ENCODE assay signal across 16 mouse cellular contexts in the genomic region with DNA sequence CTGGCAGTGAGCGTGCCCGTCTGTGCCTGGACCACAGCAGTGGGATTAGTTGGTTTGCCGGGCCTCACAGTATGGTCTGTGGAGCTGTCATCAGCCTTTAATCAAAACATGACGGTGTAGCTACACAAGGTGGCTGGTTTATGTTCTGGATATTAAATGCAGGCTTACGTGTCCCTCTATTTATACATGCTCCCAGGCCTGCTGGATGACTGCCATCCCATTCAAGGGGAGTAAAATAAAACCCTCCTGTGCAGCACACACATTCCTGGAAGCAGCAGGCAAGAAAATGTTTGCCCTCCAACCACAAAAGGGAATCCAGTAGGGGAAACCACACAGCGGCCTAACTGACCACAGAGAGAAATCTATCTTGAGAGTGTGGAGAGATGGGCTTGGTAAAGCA. TPM values are rescaled to one million over a fixed set of nuclear protein-coding genes. Genes with fewer than 3 reads are reported as not detected.
DNase-seq lines count a peak whose midpoint lies in the region; ATAC-seq lines count a peak whose summit lies in the region.
"Had no signal": no experiment of that assay in that cellular context is flagged by ENCODE, and none has a peak within 500 bp of the region (broad histone marks: within the 10 kb centered on the region; RNA-seq: fewer than 3 reads in every experiment).

No protein-coding gene starts in this region.

- no peak overlapping the region for H3K4me2 ChIP-seq in limb, embryonic 12.5 days
- H3K4me2 ChIP-seq: forebrain, embryonic 15.5 days; hindbrain, embryonic 12.5 days; liver, embryonic 11.5 days; neural tube, embryonic 13.5 days had no signal

- H3K9me3 ChIP-seq in limb, embryonic 12.5 days, result no peaks in the 10 kb centered on the region
- H3K9me3 ChIP-seq: forebrain, embryonic 15.5 days; hindbrain, embryonic 12.5 days; neural tube, embryonic 13.5 days had no signal

- 0 out of 2 replicates have a peak overlapping the region, but pooled peaks have one; percentile 8 for H3K27ac ChIP-seq in limb, embryonic 12.5 days
- H3K27ac ChIP-seq: forebrain, embryonic 15.5 days; hindbrain, embryonic 12.5 days; neural tube, embryonic 13.5 days had no signal

- intact Hi-C loops in heart, postnatal 25 days (cut with DNase I), result no loop called here

- DNase-seq in heart, adult 18-20 months, result peak; percentile 17 to 36
- no peak for DNase-seq in heart, postnatal 25 days (ENCODE audit: low spot score)
- DNase-seq in Muller cell, postnatal 12 days (ENCODE audit: inconsistent ontology term), result peak; percentile 75
- DNase-seq in forelimb bud, embryonic 11.5 days (ENCODE audit: low read depth, low spot score), result peak; percentile 66
- DNase-seq in frontal cortex, adult 2 months (ENCODE audit: extremely low spot score in 1 of 2, low spot score in 1 of 2), result no peak
- DNase-seq in adrenal gland, adult 8-10 months, result no peak
- no peak for DNase-seq in frontal cortex, postnatal 14 days (ENCODE audit: low spot score in 2 of 2)
- DNase-seq: adrenal gland, postnatal 14 days; lung, postnatal 4 days; thymus, postnatal 4 days had no signal

- ATAC-seq in limb, embryonic 12.5 days (ENCODE audit: insufficient number of reproducible peaks, insufficient read depth, low FRiP score, low TSS enrichment, low read depth), result peak; percentile 88
- ATAC-seq: forebrain, embryonic 15.5 days; midbrain, embryonic 16.5 days had no signal

- peaks cover 10% of the 10 kb centered on the region for H3K4me1 ChIP-seq in limb, embryonic 12.5 days (replicated peaks)
- H3K4me1 ChIP-seq: forebrain, embryonic 15.5 days; hindbrain, embryonic 12.5 days; neural tube, embryonic 13.5 days had no signal

- H3K36me3 ChIP-seq in limb, embryonic 12.5 days, result no peaks in the 10 kb centered on the region
- H3K36me3 ChIP-seq: forebrain, embryonic 15.5 days; hindbrain, embryonic 12.5 days; neural tube, embryonic 13.5 days had no signal

- WGBS in limb, embryonic 12.5 days, result 28% methylated on average over 6 of the region's 6 CpGs

- no peak overlapping the region for H3K4me3 ChIP-seq in limb, embryonic 12.5 days (replicated peaks)
- H3K4me3 ChIP-seq: forebrain, embryonic 15.5 days; hindbrain, embryonic 12.5 days; neural tube, embryonic 13.5 days had no signal

- H3K9ac ChIP-seq in limb, embryonic 12.5 days (replicated peaks), result no peak overlapping the region
- H3K9ac ChIP-seq: forebrain, embryonic 15.5 days; hindbrain, embryonic 12.5 days; neural tube, embryonic 13.5 days had no signal

- no peaks in the 10 kb centered on the region for H3K27me3 ChIP-seq in limb, embryonic 12.5 days
- H3K27me3 ChIP-seq: forebrain, embryonic 15.5 days; hindbrain, embryonic 12.5 days; neural tube, embryonic 13.5 days had no signal

RNA-seq across cellular contexts. Expression of a gene that starts 43.4 kb away (rescaled TPM):
- total RNA-seq in heart, adult 18-20 months (2021), result 1 to 10 TPM; 2.1 to 2.8 TPM
- 1 to 10 TPM; 3.7 to 6.0 TPM for total RNA-seq in heart, postnatal 25 days (2021)
- 1.5 and 1.7 TPM in 2 replicates for polyA plus RNA-seq in limb, embryonic 12.5 days (2016; fragmentation: Nextera tagmentation; extraction: Ambion mirVana)
- polyA plus RNA-seq in frontal cortex, adult 2 months (2012; rRNA removed), result 1.5 and 1.7 TPM in 2 replicates
- total RNA-seq in adrenal gland, adult 8-10 months (2022), result under 1 TPM; 0.12 to 0.91 (median 0.64) TPM

RNA-seq across cellular contexts. Expression of a gene that starts 44.7 kb away (rescaled TPM):
- 10 to 100 TPM; 30.3 to 35.5 TPM for total RNA-seq in heart, adult 18-20 months (2021)
- 10 to 100 TPM; 28.3 to 35.8 TPM for total RNA-seq in heart, postnatal 25 days (2021)
- polyA plus RNA-seq in limb, embryonic 12.5 days (2016; fragmentation: Nextera tagmentation; extraction: Ambion mirVana), result 7.8 and 10.6 TPM in 2 replicates
- 8.4 and 9.5 TPM in 2 replicates for polyA plus RNA-seq in frontal cortex, adult 2 months (2012; rRNA removed)
- 10 to 100 TPM; 44.8 to 62.2 (median 51.1) TPM for total RNA-seq in adrenal gland, adult 8-10 months (2022)

Comparison
In these comparisons a context has a peak if more than half of its experiments do, and no peak if none do; other contexts are left out.
1. DNase-seq: peak in heart, adult 18-20 months (2 of 2), Muller cell, postnatal 12 days (single experiment) and forelimb bud, embryonic 11.5 days (single experiment); none in heart, postnatal 25 days (single experiment), frontal cortex, adult 2 months (0 of 2), adrenal gland, adult 8-10 months (single experiment) and frontal cortex, postnatal 14 days (0 of 2).